Mouse (Mus musculus): Measurements from ENCODE around the gene Glt28d2. TPM values are rescaled to one million over a fixed set of nuclear protein-coding genes. Genes with fewer than 3 reads are reported as not detected.

Glt28d2 gene
- 0.03 and 0.07 TPM in 2 replicates for polyA plus RNA-seq (2012; rRNA removed)

GRCm38 (mm10) chr3:85887239-85887827, at the start of gene Glt28d2, which contains the start of gene Gm37240:
Glt28d2 (minus strand) TSS chr3:85887516.
Gm37240 (minus strand) TSS chr3:85887518.

Other genes with a start within 250 kb of the Glt28d2 start
- 0.15 and 0.22 TPM in 2 replicates for gene Fam160a1, start 70.2 kb downstream of the Glt28d2 start, polyA plus RNA-seq (2012; rRNA removed)
- gene Gm37240, start within 50 bp of the Glt28d2 start, polyA plus RNA-seq (2012; rRNA removed): 0.05 TPM in 1 of 2 replicates, not detected in the other
- gene Sh3d19, start 83.6 kb upstream of the Glt28d2 start, polyA plus RNA-seq (2012; rRNA removed): 5.6 and 6.3 TPM in 2 replicates
- not detected in 2 replicates for gene Prss48, start 115.0 kb upstream of the Glt28d2 start, polyA plus RNA-seq (2012; rRNA removed)